9 mouse cellular contexts compared by ENCODE assay signal in genomic region chr13:98316140-98316479, GRCm38 (mm10). TPM values are rescaled to one million over a fixed set of nuclear protein-coding genes. Genes with fewer than 3 reads are reported as not detected.
DNase-seq lines count a peak whose midpoint lies in the region; ATAC-seq lines count a peak whose summit lies in the region.
"Had no signal": no experiment of that assay in that cellular context is flagged by ENCODE, and none has a peak within 500 bp of the region (broad histone marks: within the 10 kb centered on the region; RNA-seq: fewer than 3 reads in every experiment).

No protein-coding gene starts in this region.

- DNase-seq in heart, postnatal 25 days (ENCODE audit: low spot score) = no peak
- peak; percentile 46 for DNase-seq in ES-CJ7 (ENCODE audit: low read depth, low spot score)
- DNase-seq in forebrain, embryonic 14.5 days (ENCODE audit: low spot score) = no peak
- DNase-seq in left cerebral cortex, adult 11 months (ENCODE audit: low spot score) = no peak
- no peak for DNase-seq in testis, postnatal 10 days (ENCODE audit: low spot score)

- peak overlapping the region; percentile 68 for H3K4me2 ChIP-seq in heart, embryonic 15.5 days
- H3K4me2 ChIP-seq in forebrain, embryonic 14.5 days (ENCODE audit: low read length) = peak overlapping the region; percentile 58
- H3K4me2 ChIP-seq in liver, embryonic 16.5 days (ENCODE audit: low read depth, low read length) = peak overlapping the region; percentile 54

- peak overlapping the region; percentile 97 for H3K4me3 ChIP-seq in heart, embryonic 15.5 days
- peak overlapping the region; percentile 98 for H3K4me3 ChIP-seq in forebrain, embryonic 14.5 days (ENCODE audit: low read depth, low read length)
- peak overlapping the region; percentile 94 for H3K4me3 ChIP-seq in liver, embryonic 16.5 days (ENCODE audit: low read depth, low read length)

- intact Hi-C loops in heart, postnatal 25 days (cut with DNase I) = no loop called here

- no peaks in the 10 kb centered on the region for H3K9me3 ChIP-seq in heart, embryonic 15.5 days (replicated peaks)
- no peaks in the 10 kb centered on the region for H3K9me3 ChIP-seq in forebrain, embryonic 14.5 days (replicated peaks; ENCODE audit: control insufficient read depth, low read length)
- H3K9me3 ChIP-seq in liver, embryonic 16.5 days (replicated peaks; ENCODE audit: control insufficient read depth, low read length) = no peaks in the 10 kb centered on the region

- ATAC-seq in heart, embryonic 15.5 days (replicated peaks; ENCODE audit: insufficient number of reproducible peaks, insufficient read depth, low FRiP score, low read depth) = no peak
- ATAC-seq in forebrain, embryonic 14.5 days = no peak
- ATAC-seq in liver, embryonic 16.5 days (ENCODE audit: low read depth) = no peak
- no peak for ATAC-seq in cerebellum, adult (ENCODE audit: insufficient number of reproducible peaks, low FRiP score, low TSS enrichment)

- no peaks in the 10 kb centered on the region for H3K27me3 ChIP-seq in heart, embryonic 15.5 days
- H3K27me3 ChIP-seq in forebrain, embryonic 14.5 days (replicated peaks; ENCODE audit: control insufficient read depth, insufficient read depth, low read length) = no peaks in the 10 kb centered on the region
- no peaks in the 10 kb centered on the region for H3K27me3 ChIP-seq in liver, embryonic 16.5 days (ENCODE audit: control insufficient read depth, insufficient read depth, low read depth, low read length)

- peak overlapping the region; percentile 92 for H3K27ac ChIP-seq in heart, embryonic 15.5 days
- peak overlapping the region; percentile 81 for H3K27ac ChIP-seq in forebrain, embryonic 14.5 days (ENCODE audit: low read depth, low read length)
- peak overlapping the region; percentile 89 for H3K27ac ChIP-seq in liver, embryonic 16.5 days (ENCODE audit: low read length)

- peak overlapping the region; percentile 99 for H3K9ac ChIP-seq in heart, embryonic 15.5 days
- peak overlapping the region; percentile 96 for H3K9ac ChIP-seq in forebrain, embryonic 14.5 days (ENCODE audit: low read length)
- H3K9ac ChIP-seq in liver, embryonic 16.5 days (ENCODE audit: low read depth, low read length) = peak overlapping the region; percentile 94

- H3K36me3 ChIP-seq in heart, embryonic 15.5 days = peaks cover 17% of the 10 kb centered on the region
- peaks cover 31% of the 10 kb centered on the region for H3K36me3 ChIP-seq in forebrain, embryonic 14.5 days (ENCODE audit: control insufficient read depth, insufficient read depth, low read length)
- H3K36me3 ChIP-seq in liver, embryonic 16.5 days (ENCODE audit: control insufficient read depth, insufficient read depth) = peaks cover 23% of the 10 kb centered on the region

- 1% methylated on average over 17 of the region's 17 CpGs for WGBS in heart, embryonic 15.5 days
- WGBS in forebrain, embryonic 14.5 days = 0% methylated on average over 16 of the region's 17 CpGs
- 0% methylated on average over 17 of the region's 17 CpGs for WGBS in liver, embryonic 16.5 days (ENCODE audit: insufficient replicate concordance)

- peaks cover 13% of the 10 kb centered on the region for H3K4me1 ChIP-seq in heart, embryonic 15.5 days (replicated peaks)
- H3K4me1 ChIP-seq in forebrain, embryonic 14.5 days (ENCODE audit: control insufficient read depth, insufficient read depth, low read length) = peaks cover 14% of the 10 kb centered on the region
- H3K4me1 ChIP-seq in liver, embryonic 16.5 days (ENCODE audit: control insufficient read depth, low read depth, low read length) = peaks cover 9% of the 10 kb centered on the region

RNA-seq across cellular contexts. Expression of gene Btf3, which starts 0.7 kb away (rescaled TPM):
- 353 and 399 TPM in 2 replicates for polyA plus RNA-seq in heart, embryonic 15.5 days (2015; fragmentation: Nextera tagmentation; extraction: Ambion mirVana)
- 100 to 1,000 TPM; 190 to 219 TPM for total RNA-seq in heart, postnatal 25 days (2021)
- polyA plus RNA-seq in forebrain, embryonic 14.5 days (2014; fragmentation: Nextera tagmentation; extraction: Ambion mirVana) = 669 and 680 TPM in 2 replicates
- polyA plus RNA-seq in liver, embryonic 16.5 days (2015; fragmentation: Nextera tagmentation; extraction: Ambion mirVana) = 258 and 312 TPM in 2 replicates

RNA-seq across cellular contexts. Expression of gene Gm21976, which starts 36.4 kb away (rescaled TPM):
- polyA plus RNA-seq in heart, embryonic 15.5 days (2015; fragmentation: Nextera tagmentation; extraction: Ambion mirVana) = not detected in 2 replicates
- total RNA-seq in heart, postnatal 25 days (2021) = not detected
- not detected in 2 replicates for polyA plus RNA-seq in forebrain, embryonic 14.5 days (2014; fragmentation: Nextera tagmentation; extraction: Ambion mirVana)
- not detected in 2 replicates for polyA plus RNA-seq in liver, embryonic 16.5 days (2015; fragmentation: Nextera tagmentation; extraction: Ambion mirVana)
- total RNA-seq: gastrocnemius, postnatal 25 days had no signal

RNA-seq across cellular contexts. Expression of gene Foxd1, which starts 37.9 kb away (rescaled TPM):
- polyA plus RNA-seq in heart, embryonic 15.5 days (2015; fragmentation: Nextera tagmentation; extraction: Ambion mirVana) = 0.05 TPM in 1 of 2 replicates, not detected in the other
- total RNA-seq in heart, postnatal 25 days (2021) = under 1 TPM in 1 of 2 experiments, not detected in 1; 0.05 TPM
- polyA plus RNA-seq in forebrain, embryonic 14.5 days (2014; fragmentation: Nextera tagmentation; extraction: Ambion mirVana) = 0.75 and 0.76 TPM in 2 replicates
- polyA plus RNA-seq in liver, embryonic 16.5 days (2015; fragmentation: Nextera tagmentation; extraction: Ambion mirVana) = not detected in 2 replicates

RNA-seq across cellular contexts. Expression of gene Ankra2, which starts 53.2 kb away (rescaled TPM):
- 15.4 and 17.0 TPM in 2 replicates for polyA plus RNA-seq in heart, embryonic 15.5 days (2015; fragmentation: Nextera tagmentation; extraction: Ambion mirVana)
- total RNA-seq in heart, postnatal 25 days (2021) = 10 to 100 TPM; 33.5 to 35.2 TPM
- polyA plus RNA-seq in forebrain, embryonic 14.5 days (2014; fragmentation: Nextera tagmentation; extraction: Ambion mirVana) = 73.4 and 79.1 TPM in 2 replicates
- polyA plus RNA-seq in liver, embryonic 16.5 days (2015; fragmentation: Nextera tagmentation; extraction: Ambion mirVana) = 6.6 and 6.7 TPM in 2 replicates

RNA-seq across cellular contexts. Expression of gene Utp15, which starts 53.3 kb away (rescaled TPM):
- 12.5 and 16.0 TPM in 2 replicates for polyA plus RNA-seq in heart, embryonic 15.5 days (2015; fragmentation: Nextera tagmentation; extraction: Ambion mirVana)
- 1 to 10 TPM; 5.5 to 5.6 TPM for total RNA-seq in heart, postnatal 25 days (2021)
- polyA plus RNA-seq in forebrain, embryonic 14.5 days (2014; fragmentation: Nextera tagmentation; extraction: Ambion mirVana) = 26.4 and 30.6 TPM in 2 replicates
- 10.0 and 10.6 TPM in 2 replicates for polyA plus RNA-seq in liver, embryonic 16.5 days (2015; fragmentation: Nextera tagmentation; extraction: Ambion mirVana)
